Mouse (Mus musculus) yolk sac, embryonic 10.5 days (tissue): ENCODE data around the gene Csta1.
"Not testable (repeated sequence)": the region's sequence is repeated elsewhere in the genome, so short reads cannot be mapped to it uniquely, and the experiment has no call there.

Experiments used
- DNase-seq: peaks from one replicate; pipeline ENCODE4 v3.0.0-alpha.2; 2017; ENCODE audit warnings: low spot score

Csta1 gene

GRCm38 (mm10) chr16:36131141-36131540 lies at the start of gene Csta1:
Gene Csta1, minus strand, starts transcription at chr16:36131241.
- no peak for DNase-seq

GRCm38 (mm10) chr16:36179910-36180309 lies 48.9 kb upstream of the Csta1 start:
- no peak for DNase-seq

DNA sequence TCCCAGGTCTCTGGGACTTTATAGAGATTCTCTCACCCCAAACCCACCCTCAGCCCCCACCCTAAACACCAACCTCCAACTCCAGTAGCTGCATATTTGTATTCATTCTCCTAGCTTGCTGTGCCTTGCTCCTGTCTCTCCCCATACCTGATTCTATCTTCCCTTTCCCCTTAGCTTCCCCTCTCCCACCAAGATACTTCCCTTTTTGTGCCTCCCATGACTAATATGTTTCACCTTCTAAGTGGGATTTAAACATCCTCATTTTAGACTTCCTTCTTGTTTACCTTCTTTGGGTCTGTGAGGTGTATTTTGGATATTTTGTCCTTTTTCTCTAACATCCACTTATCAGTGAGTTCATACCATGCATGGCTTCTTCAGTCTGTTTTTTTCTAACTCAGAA lies 45.1 kb upstream of the Csta1 start:
- no peak for DNase-seq

DNA sequence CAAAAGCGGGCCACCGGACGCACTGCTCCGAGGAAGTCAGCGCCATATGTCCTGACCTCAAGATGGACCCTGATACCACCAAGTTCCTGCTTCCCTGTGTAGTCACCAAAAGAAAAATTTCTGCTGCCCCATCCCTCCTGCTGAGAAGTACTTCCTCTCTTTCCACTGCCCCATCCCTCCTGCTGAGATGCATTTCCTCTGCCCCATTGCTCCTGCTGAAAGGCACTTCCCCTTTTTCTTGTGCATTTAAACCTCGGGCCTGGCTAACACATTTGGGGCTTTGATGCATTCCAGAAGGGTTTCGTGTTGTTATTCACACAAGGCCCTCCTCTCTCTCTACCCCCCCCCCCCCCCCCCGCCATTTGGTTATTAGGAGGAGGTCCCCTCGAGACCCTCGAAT lies 36.8 kb upstream of the Csta1 start:
- not testable (repeated sequence) for DNase-seq

DNA sequence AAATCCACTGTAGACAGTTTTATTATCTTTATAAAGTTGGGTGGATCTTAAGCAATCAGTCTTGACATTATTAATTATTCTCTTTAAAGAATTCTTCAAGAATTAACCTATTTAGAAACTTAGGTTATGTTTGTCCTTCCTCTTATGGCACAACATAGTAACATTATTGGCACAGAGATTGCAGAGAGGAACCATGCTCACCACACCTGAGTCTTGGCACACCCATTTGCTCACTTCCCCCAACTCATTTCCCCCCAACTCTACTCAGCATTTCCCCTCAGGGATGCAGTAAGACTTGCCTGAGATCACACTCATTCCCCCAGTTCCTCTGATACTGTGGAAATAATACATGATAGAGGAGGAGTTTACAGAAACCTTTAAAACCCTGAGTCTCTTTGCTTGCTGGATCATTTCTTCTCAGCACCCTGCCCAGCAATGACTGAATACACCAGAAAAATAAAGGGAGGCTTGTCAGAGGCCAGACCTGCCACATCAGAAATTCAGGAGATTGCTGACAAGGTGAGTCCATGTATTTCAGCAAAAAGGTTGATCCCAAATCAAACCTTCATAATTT lies 25.4 kb upstream of the Csta1 start, which contains the start of gene Stfa2l1:
Gene Stfa2l1 (plus strand): TSS at position 410 of the 574 bp plus-strand sequence.
- DNase-seq: no peak

GRCm38 (mm10) chr16:36138201-36138600 lies 7.2 kb upstream of the Csta1 start:
- DNase-seq: no peak

GRCm38 (mm10) chr16:36128092-36128491 lies 2.9 kb downstream of the Csta1 start:
- DNase-seq: no peak

- not testable (repeated sequence) for DNase-seq
Measured at GRCm38 (mm10) chr16:36115751-36116150, 15.3 kb downstream of the Csta1 start.

GRCm38 (mm10) chr16:36111486-36111885 lies 19.6 kb downstream of the Csta1 start:
- not testable (repeated sequence) for DNase-seq

DNA sequence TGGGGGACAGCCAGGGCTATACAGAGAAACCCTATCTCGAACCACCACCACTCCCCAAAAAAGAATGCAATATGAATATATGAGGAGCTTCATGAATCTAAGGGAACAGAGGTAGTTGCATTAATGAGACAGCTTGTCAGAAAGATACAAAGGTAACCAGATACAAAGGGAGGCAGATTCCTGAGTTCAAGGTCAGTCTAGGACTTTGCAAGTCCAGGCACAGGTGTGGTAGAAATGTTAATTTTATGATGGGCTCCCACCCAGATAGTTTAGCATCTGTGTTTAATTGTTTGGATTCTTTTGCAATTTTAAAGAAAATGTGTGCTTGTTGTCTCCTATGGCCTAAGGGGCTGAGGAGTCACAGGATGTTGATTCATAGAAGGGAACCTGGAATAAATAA lies 28.8 kb downstream of the Csta1 start:
- no peak for DNase-seq

GRCm38 (mm10) chr16:36101526-36101925 lies 29.5 kb downstream of the Csta1 start:
- no peak for DNase-seq

GRCm38 (mm10) chr16:36097813-36098499 lies 33.1 kb downstream of the Csta1 start:
- not testable (repeated sequence) for DNase-seq

GRCm38 (mm10) chr16:36094079-36094478 lies 37.0 kb downstream of the Csta1 start:
- no peak for DNase-seq

DNA sequence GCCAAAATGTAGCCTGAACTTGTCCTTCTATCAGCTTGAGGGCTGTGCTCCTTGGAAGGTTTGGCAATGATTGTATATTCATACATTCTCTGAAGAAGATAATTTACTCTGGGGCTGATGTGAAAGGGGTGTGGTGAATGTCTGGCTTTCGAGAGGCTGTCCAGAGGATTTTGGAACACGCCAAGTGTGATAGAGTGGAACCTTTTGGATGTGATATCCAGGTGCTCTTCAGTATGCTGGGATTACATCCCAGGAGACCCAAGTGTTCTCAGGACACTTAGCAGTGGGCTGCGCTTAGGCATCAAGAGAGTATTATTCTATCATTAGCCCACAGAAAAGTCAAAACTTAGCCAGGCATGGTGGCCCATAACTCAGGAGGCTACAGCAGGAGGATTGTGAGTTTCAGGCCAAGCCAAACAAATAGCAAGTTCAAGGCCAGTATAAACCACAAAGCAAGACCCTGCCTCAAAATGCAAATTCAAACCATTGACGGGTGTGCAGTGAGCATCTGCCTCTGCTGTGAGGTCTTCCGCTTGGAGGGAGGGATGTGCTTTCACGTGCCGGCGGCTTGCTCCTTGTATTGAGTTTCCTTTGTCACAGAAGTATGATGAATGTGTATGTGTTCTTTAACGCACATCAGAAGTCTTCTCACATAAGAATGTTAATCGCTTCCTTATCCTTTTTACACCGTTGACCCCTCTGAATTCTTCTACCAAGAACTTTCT lies 40.1 kb downstream of the Csta1 start:
- DNase-seq: no peak

DNA sequence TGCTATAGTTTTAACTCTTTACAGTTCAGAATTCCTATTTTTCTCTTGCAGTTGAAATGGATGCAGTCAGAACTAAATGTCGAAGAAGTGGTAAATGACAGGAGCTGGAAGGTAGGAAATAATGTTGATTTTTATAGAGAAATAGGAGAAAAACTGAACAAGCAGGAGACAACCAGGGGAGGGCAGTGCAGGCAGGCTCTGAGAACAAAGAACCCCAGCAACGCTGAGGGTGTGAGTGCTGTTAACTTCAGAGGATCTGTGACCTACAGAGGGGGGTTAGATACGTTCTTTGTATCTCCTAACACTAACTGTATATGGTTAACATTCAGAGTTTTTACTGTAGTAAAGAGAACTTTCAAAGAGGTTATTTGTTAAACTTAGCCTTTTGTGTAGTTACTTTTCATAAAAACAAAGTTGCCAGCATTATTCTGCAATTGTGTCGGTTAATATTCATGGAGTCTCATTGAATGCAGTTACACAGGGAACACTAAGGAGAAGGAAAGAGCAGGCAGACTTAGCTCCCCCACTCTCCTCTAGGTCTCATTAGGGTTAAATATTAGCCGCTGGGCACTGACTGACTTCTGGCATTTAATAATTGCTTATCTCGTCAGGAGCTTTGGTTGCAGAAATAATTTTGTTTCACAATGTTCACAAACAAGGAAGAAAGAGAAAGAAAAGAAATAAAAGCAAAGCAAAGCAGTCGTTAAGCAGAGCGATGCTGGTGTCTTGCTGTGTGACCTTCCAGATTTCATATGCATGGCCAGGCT lies 41.0 kb downstream of the Csta1 start:
- peak; percentile 47 for DNase-seq

DNA sequence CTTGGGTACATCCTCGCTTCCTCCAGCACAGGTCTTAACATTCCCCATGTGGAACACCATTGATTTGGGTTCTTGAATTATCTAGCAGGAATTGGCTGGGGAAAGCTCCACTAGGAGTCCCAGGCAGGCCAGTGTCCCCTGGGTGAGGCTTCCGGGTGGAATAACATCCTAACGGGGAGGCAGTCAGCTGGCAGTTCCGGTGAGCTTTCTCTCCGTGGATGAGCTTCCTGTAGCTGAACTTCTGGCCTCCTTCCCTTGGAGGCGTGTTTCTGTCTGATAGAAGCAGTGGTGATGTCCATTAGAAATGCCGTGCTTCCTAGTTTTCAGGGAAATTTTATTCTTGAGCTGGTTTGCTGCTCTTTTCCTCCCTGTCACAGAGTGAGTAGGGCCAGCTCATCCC lies 42.0 kb downstream of the Csta1 start:
- DNase-seq: peak; percentile 16

DNA sequence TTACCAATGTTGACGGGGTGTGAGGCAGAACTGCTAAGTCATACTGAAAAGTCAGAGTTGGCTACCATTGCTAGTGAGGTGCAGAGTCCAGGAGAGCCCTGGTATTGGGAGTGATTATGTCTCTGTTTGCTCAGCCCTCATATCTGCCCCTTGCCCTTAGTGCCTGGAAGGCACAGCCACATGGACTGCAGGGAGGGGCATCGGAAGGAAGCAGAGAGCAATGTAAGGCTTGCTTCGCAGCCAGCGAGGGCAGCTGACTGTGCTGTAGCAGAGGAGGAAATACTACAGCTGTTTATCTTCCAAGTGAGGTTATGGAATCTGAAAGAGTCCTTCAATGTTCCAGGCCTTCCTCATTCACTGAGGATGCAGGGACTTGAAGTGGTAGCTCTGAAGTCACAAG lies 43.2 kb downstream of the Csta1 start:
- peak; percentile 81 for DNase-seq

GRCm38 (mm10) chr16:36079916-36080315 lies 51.1 kb downstream of the Csta1 start:
- DNase-seq: no peak

DNA sequence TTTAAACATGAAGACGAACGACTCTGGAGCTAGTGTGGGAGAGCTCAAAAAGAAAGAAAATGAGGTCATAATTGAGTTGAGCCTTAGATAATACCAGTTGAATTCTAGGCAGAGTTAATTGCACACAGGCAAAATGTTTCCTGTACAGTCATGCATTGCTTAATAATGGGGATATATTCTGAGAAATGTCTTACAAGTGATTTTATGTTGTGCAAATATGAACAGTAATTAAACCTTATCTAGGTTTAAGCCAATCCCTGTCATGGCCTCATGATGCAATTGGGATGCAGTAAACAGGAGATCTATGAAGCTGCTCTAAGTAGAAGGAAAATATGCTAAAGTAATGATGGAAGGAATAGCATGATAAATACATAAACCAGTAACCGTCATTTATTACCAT lies 56.3 kb downstream of the Csta1 start:
- DNase-seq: no peak

- DNase-seq: no peak
Measured at GRCm38 (mm10) chr16:36072410-36073011, 58.5 kb downstream of the Csta1 start.

GRCm38 (mm10) chr16:36071450-36072379 lies 59.3 kb downstream of the Csta1 start, which contains the start of the genes Fam162a and Ccdc58:
Gene Fam162a, minus strand, starts transcription at chr16:36071594.
Gene Ccdc58, plus strand, starts transcription at chr16:36071685.
- peak; percentile 90 for DNase-seq
